Mouse (Mus musculus) liver, adult 2 months (tissue): Measurements from ENCODE around the gene Nebl. TPM values are rescaled to one million over a fixed set of nuclear protein-coding genes. Genes with fewer than 3 reads are reported as not detected.

Experiments
- DNase-seq: peaks from one replicate; pipeline ENCODE4 v3.0.0-alpha.2; 2011; ENCODE audit warnings: low read depth, low spot score; ENCODE audit errors: extremely low read depth
- H3K27ac ChIP-seq: fragments of 200-500 bp; replicated peaks from 2 replicates; pipeline ENCODE4 v1.5.1; 2012; ENCODE audit warnings: low read depth, mild to moderate bottlenecking, control low read depth, inconsistent platforms, low read length; ENCODE audit not compliant: insufficient read depth
- H3K27me3 ChIP-seq: fragments of 200-500 bp; 2 replicates; pipeline ENCODE4 v1.6.1; 2012; ENCODE audit warnings: mild to moderate bottlenecking, moderate library complexity, low read length, inconsistent platforms; ENCODE audit not compliant: control insufficient read depth, insufficient read depth
- H3K36me3 ChIP-seq: fragments of 200-500 bp; 2 replicates; pipeline ENCODE4 v1.6.1; 2012; ENCODE audit warnings: low read length, inconsistent platforms; ENCODE audit not compliant: control insufficient read depth, insufficient read depth
- H3K4me1 ChIP-seq: fragments of 200-500 bp; 2 replicates; pipeline ENCODE4 v1.6.1; 2011; ENCODE audit warnings: low read length; ENCODE audit not compliant: control insufficient read depth, insufficient read depth
- H3K4me3 ChIP-seq: fragments of 200-500 bp; 2 replicates; pipeline ENCODE4 v1.5.1; 2011; ENCODE audit warnings: low read depth, mild to moderate bottlenecking, control low read depth, low read length, moderate library complexity; ENCODE audit not compliant: insufficient read depth
- H3K79me2 ChIP-seq: fragments of 200-500 bp; 2 replicates; pipeline ENCODE4 v1.6.1; 2012; ENCODE audit warnings: inconsistent platforms, mild to moderate bottlenecking, low read length, moderate library complexity; ENCODE audit not compliant: control insufficient read depth, insufficient read depth
- H3K9ac ChIP-seq: fragments of 200-500 bp; 2 replicates; pipeline ENCODE4 v1.6.1; 2012; ENCODE audit warnings: low read depth, mild to moderate bottlenecking, control low read depth, inconsistent platforms, low read length
- CTCF ChIP-seq: fragments of 200-500 bp; IDR thresholded peaks from 2 replicates; pipeline ENCODE4 v1.5.1; 2011; ENCODE audit warnings: low read depth, low read length, control low read depth
- POLR2A ChIP-seq: fragments of 200-500 bp; IDR thresholded peaks from 2 replicates; pipeline ENCODE4 v1.6.1; 2011; ENCODE audit warnings: low read length, control low read depth; ENCODE audit not compliant: insufficient read depth; ENCODE audit errors: extremely low read depth
- WGBS: fragments of 180-500 bp; shearing (Covaris S2); methylation state at CpG from one replicate; pipeline ENCODE4 v1.1.7; 2018; 5-methylcytosine and 5-hydroxymethylcytosine counted together
- polyA plus RNA-seq: library from polyadenylated mRNA; depleted of rRNA; stranded (reverse); fragments of >200 nt; gene quantifications from 2 replicates; pipeline ENCODE4 v1.2.3, GENCODE M21; 2012; rRNA removed
- total RNA-seq: library from RNA; depleted of rRNA; stranded (reverse); fragments of >200 nt; gene quantifications from 2 replicates; pipeline ENCODE4 v1.2.3, GENCODE M21; 2014; rRNA removed

The Nebl gene
- total RNA-seq (0.28 and 0.60 TPM in 2 replicates), polyA plus RNA-seq (0.01 and 0.02 TPM in 2 replicates)

- no peak within 1 kb of the TSS for H3K9ac ChIP-seq
- H3K27me3 ChIP-seq: peaks cover 14% of the 10 kb centered on the region
- 4% methylated on average over 58 of the region's 59 CpGs for WGBS
- no peaks in the 10 kb centered on the region for H3K79me2 ChIP-seq
- H3K27ac ChIP-seq: no peak within 1 kb of the TSS
- H3K36me3 ChIP-seq: no peaks in the 10 kb centered on the region
- TF ChIP-seq CTCF (no peak), POLR2A (no peak)
- H3K4me3 ChIP-seq: peak within 1 kb of the TSS; percentile 40; the same call in 1 of the 2 replicates
- peak; percentile 40 for DNase-seq
- no peaks in the 10 kb centered on the region for H3K4me1 ChIP-seq
Observed at GRCm38 (mm10) chr2:17730957-17731830, at the start of gene Nebl. TSS of gene Nebl (minus strand) at chr2:17731464.

GRCm38 (mm10) chr2:17770246-17770825, 39.1 kb upstream of the Nebl start:
- 83% methylated on average over 4 of the region's 4 CpGs for WGBS
- Histone ChIP-seq H3K36me3 (no peaks in the 10 kb centered on the region), H3K9ac (no peak overlapping the region), H3K79me2 (no peaks in the 10 kb centered on the region), H3K27ac (no peak overlapping the region), H3K27me3 (no peaks in the 10 kb centered on the region), H3K4me1 (peaks cover 3% of the 10 kb centered on the region; the same call in 1 of the 2 replicates), H3K4me3 (no peak overlapping the region)
- DNase-seq: peak; percentile 67
- TF ChIP-seq POLR2A: no peak
- TF ChIP-seq CTCF: no peak

GRCm38 (mm10) chr2:17769242-17769755, 38.0 kb upstream of the Nebl start:
- Histone ChIP-seq H3K27ac (no peak overlapping the region), H3K36me3 (no peaks in the 10 kb centered on the region), H3K4me3 (no peak overlapping the region), H3K27me3 (no peaks in the 10 kb centered on the region), H3K4me1 (peaks cover 3% of the 10 kb centered on the region; the same call in 1 of the 2 replicates), H3K79me2 (no peaks in the 10 kb centered on the region), H3K9ac (no peak overlapping the region)
- DNase-seq: peak; percentile 89
- WGBS: 49% methylated on average over 5 of the region's 5 CpGs
- TF ChIP-seq POLR2A (no peak), CTCF (no peak)

- no peaks in the 10 kb centered on the region for H3K36me3 ChIP-seq
- H3K4me1 ChIP-seq: no peaks in the 10 kb centered on the region
- H3K9ac ChIP-seq: no peak overlapping the region
- H3K27me3 ChIP-seq: no peaks in the 10 kb centered on the region
- no peak for DNase-seq
- 77% methylated on average over 4 of the region's 4 CpGs for WGBS
- no peak overlapping the region for H3K4me3 ChIP-seq
- H3K79me2 ChIP-seq: no peaks in the 10 kb centered on the region
- TF ChIP-seq POLR2A: no peak
- TF ChIP-seq CTCF: no peak
- no peak overlapping the region for H3K27ac ChIP-seq
Observed at GRCm38 (mm10) chr2:17756271-17756670, 25.0 kb upstream of the Nebl start.

- Histone ChIP-seq H3K36me3 (no peaks in the 10 kb centered on the region), H3K4me1 (peaks cover 5% of the 10 kb centered on the region), H3K9ac (no peak overlapping the region), H3K79me2 (no peaks in the 10 kb centered on the region), H3K4me3 (no peak overlapping the region), H3K27ac (no peak overlapping the region), H3K27me3 (no peaks in the 10 kb centered on the region)
- TF ChIP-seq POLR2A (no peak), CTCF (no peak)
- 57% methylated on average over 11 of the region's 11 CpGs for WGBS
- DNase-seq: no peak
Observed at GRCm38 (mm10) chr2:17742051-17742763, 10.9 kb upstream of the Nebl start.
